Mouse (Mus musculus): ENCODE results near the gene Scrn1.

DNA sequence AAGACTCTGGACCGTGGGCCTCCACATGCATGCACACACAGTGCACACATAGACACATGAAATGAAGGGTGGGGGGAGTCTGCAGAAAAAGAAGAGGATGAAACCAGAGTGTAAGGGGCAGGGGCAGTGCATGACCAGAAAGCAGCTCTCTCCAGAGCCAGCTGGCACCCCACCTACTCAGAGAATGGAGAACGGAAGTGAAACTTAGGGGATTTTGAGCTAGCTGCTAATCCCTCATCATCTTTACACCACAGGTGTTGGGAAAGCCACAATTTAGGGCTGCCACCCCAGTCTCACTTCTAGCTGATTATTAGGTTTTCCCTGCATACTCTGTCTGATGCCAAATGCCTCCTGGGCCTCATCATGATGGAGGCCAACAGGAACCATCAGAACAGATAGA is 36.1 kb downstream of the Scrn1 start:
- TF ChIP-seq CTCF (IDR thresholded peaks at IDR 0.05; ENCODE audit: control insufficient read depth, insufficient read depth, insufficient read length) (no peak), MAX (IDR thresholded peaks at IDR 0.05) (no peak), FOSL1 (IDR thresholded peaks at IDR 0.05; ENCODE audit: insufficient read depth, low read length, poor library complexity, severe bottlenecking) (no peak), USF1 (IDR thresholded peaks at IDR 0.05; ENCODE audit: low read depth) (no peak), CEBPB (IDR thresholded peaks at IDR 0.05; ENCODE audit: low read depth) (no peak), MYOD1 (IDR thresholded peaks at IDR 0.05; ENCODE audit: control insufficient read depth, insufficient read length, low read depth) (no peak), MYOG (IDR thresholded peaks at IDR 0.05; ENCODE audit: control insufficient read depth, extremely low read depth, insufficient read length) (no peak)
